Mouse (Mus musculus) kidney, postnatal 0 days (tissue): Measurements from ENCODE around the gene Oosp1. TPM values are rescaled to one million over a fixed set of nuclear protein-coding genes. Genes with fewer than 3 reads are reported as not detected.

Experiments used
- ATAC-seq: fragments of 200-750 bp; cut with Nextera tagmentation; replicated peaks from 2 replicates; pipeline ENCODE4 v1.8.0; 2017; ENCODE audit warnings: low read depth, moderate number of reproducible peaks, moderate TSS enrichment, moderate library complexity; ENCODE audit not compliant: low FRiP score
- DNase-seq: peaks from one replicate; pipeline ENCODE4 v3.0.0-alpha.2; 2016; ENCODE audit warnings: low spot score
- H3K27ac ChIP-seq: fragments of 300-500 bp; sonication (generic); 2 replicates; pipeline ENCODE4 v1.5.1; 2014; ENCODE audit warnings: mild to moderate bottlenecking
- H3K27me3 ChIP-seq: fragments of 300-500 bp; sonication (generic); 2 replicates; pipeline ENCODE4 v1.6.1; 2014; ENCODE audit warnings: low read length, mixed read lengths; ENCODE audit not compliant: insufficient read depth
- H3K36me3 ChIP-seq: fragments of 300-500 bp; sonication (generic); 2 replicates; pipeline ENCODE4 v1.6.1; 2014; ENCODE audit warnings: low read length, mixed read lengths; ENCODE audit not compliant: insufficient read depth
- H3K4me1 ChIP-seq: fragments of 300-500 bp; sonication (generic); replicated peaks from 2 replicates; pipeline ENCODE4 v1.6.1; 2014; ENCODE audit warnings: antibody characterized with exemption, low read length, mixed read lengths; ENCODE audit not compliant: insufficient read depth
- H3K4me2 ChIP-seq: fragments of 300-500 bp; sonication (generic); 2 replicates; pipeline ENCODE4 v1.6.1; 2014; ENCODE audit warnings: mild to moderate bottlenecking, low read length, moderate library complexity, mixed read lengths
- H3K4me3 ChIP-seq: fragments of 300-500 bp; sonication (generic); replicated peaks from 2 replicates; pipeline ENCODE4 v1.5.1; 2014; ENCODE audit warnings: low read depth, low read length
- H3K9ac ChIP-seq: fragments of 300-500 bp; sonication (generic); 2 replicates; pipeline ENCODE4 v1.6.1; 2014; ENCODE audit warnings: low read depth, low read length
- H3K9me3 ChIP-seq: fragments of 300-500 bp; sonication (generic); replicated peaks from 2 replicates; pipeline ENCODE4 v1.6.1; 2016; ENCODE audit warnings: low read length, inconsistent platforms, mixed read lengths
- CTCF ChIP-seq: IDR thresholded peaks from 2 replicates; pipeline ENCODE4 v1.5.1; 2016; ENCODE audit warnings: antibody characterized with exemption, low read depth, mild to moderate bottlenecking, moderate library complexity
- WGBS: fragments of 180-500 bp; shearing (Covaris S2); extraction: QIAGEN DNeasy Blood & Tissue Kit; methylation state at CpG from one replicate; pipeline ENCODE4 v1.1.7; 2014; 5-methylcytosine and 5-hydroxymethylcytosine counted together
- polyA plus RNA-seq: library from polyadenylated mRNA; unstranded; fragments of >200 nt; fragmentation: Nextera tagmentation; extraction: Ambion mirVana; gene quantifications from 2 replicates; pipeline ENCODE4 v1.2.1, GENCODE M21; 2015

The Oosp1 gene
- polyA plus RNA-seq, 1 experiment from 2014 or later: not detected

GRCm38 (mm10) chr19:11633732-11634131, 57.2 kb downstream of the Oosp1 start:
- TF ChIP-seq CTCF: no peak
- ATAC-seq: no peak
- WGBS: 83% methylated on average over 1 of the region's 1 CpGs

GRCm38 (mm10) chr19:11625231-11625630, 65.7 kb downstream of the Oosp1 start:
- Histone ChIP-seq H3K4me3 (no peak overlapping the region), H3K4me2 (no peak overlapping the region), H3K9ac (no peak overlapping the region), H3K27me3 (no peaks in the 10 kb centered on the region), H3K36me3 (no peaks in the 10 kb centered on the region), H3K4me1 (no peaks in the 10 kb centered on the region), H3K9me3 (no peaks in the 10 kb centered on the region), H3K27ac (no peak overlapping the region)
- TF ChIP-seq CTCF: no peak
- ATAC-seq (no peak), DNase-seq (peak; percentile 60)
- 37% methylated on average over 5 of the region's 5 CpGs for WGBS

More at GRCm38 (mm10) chr19:11633732-11634131, 57.2 kb downstream of the Oosp1 start:
- H3K27ac ChIP-seq: no peak overlapping the region
- no peaks in the 10 kb centered on the region for H3K27me3 ChIP-seq
- no peaks in the 10 kb centered on the region for H3K36me3 ChIP-seq
- H3K4me1 ChIP-seq: no peaks in the 10 kb centered on the region
- H3K9me3 ChIP-seq: no peaks in the 10 kb centered on the region
- DNase-seq: no peak
- H3K4me3 ChIP-seq: no peak overlapping the region
- no peak overlapping the region for H3K4me2 ChIP-seq
- no peak overlapping the region for H3K9ac ChIP-seq

DNA sequence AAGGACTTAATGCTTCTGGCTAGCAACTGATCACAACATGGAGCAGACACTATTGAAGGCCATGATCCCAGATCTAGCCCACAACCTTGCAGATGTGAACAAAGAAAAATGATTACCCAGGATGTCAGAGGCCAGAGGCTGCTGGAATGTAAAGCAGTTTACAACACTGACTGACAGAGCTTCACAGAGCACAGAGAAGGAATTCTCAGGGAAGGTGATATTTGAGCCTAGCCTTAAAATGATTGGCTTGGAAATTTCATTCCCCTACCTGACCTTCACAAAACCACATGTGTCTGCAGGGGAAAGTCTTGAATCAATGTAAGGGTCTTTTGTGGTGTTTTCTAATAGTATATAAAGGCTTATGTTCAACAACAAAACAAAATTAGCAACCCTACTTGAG, 66.2 kb downstream of the Oosp1 start:
- ATAC-seq (no peak), DNase-seq (peak; percentile 32)
- H3K27me3 ChIP-seq: no peaks in the 10 kb centered on the region
- H3K4me1 ChIP-seq: no peaks in the 10 kb centered on the region
- no peak overlapping the region for H3K9ac ChIP-seq
- no peak for TF ChIP-seq CTCF
- H3K9me3 ChIP-seq: no peaks in the 10 kb centered on the region
- no peak overlapping the region for H3K4me2 ChIP-seq
- H3K36me3 ChIP-seq: no peaks in the 10 kb centered on the region
- H3K4me3 ChIP-seq: no peak overlapping the region
- H3K27ac ChIP-seq: no peak overlapping the region

- Histone ChIP-seq H3K27me3 (no peaks in the 10 kb centered on the region), H3K27ac (no peak within 1 kb of the TSS), H3K9me3 (no peaks in the 10 kb centered on the region), H3K4me2 (no peak within 1 kb of the TSS), H3K4me1 (no peaks in the 10 kb centered on the region), H3K9ac (no peak within 1 kb of the TSS), H3K36me3 (no peaks in the 10 kb centered on the region), H3K4me3 (no peak within 1 kb of the TSS)
- DNase-seq (peak; percentile 56), ATAC-seq (no peak)
- TF ChIP-seq CTCF: no peak
- 48% methylated on average over 2 of the region's 2 CpGs for WGBS
These were observed 67.4 kb downstream of the Oosp1 start, which contains the start of gene Ms4a2 for GRCm38 (mm10) chr19:11623551-11623950. Ms4a2 (minus strand) TSS chr19:11623719.

GRCm38 (mm10) chr19:11617983-11618382, 73.0 kb downstream of the Oosp1 start:
- no peaks in the 10 kb centered on the region for H3K27me3 ChIP-seq
- no peaks in the 10 kb centered on the region for H3K4me1 ChIP-seq
- no peaks in the 10 kb centered on the region for H3K36me3 ChIP-seq
- H3K9me3 ChIP-seq: no peaks in the 10 kb centered on the region
- TF ChIP-seq CTCF: no peak
- no peak overlapping the region for H3K4me2 ChIP-seq
- no peak overlapping the region for H3K27ac ChIP-seq
- DNase-seq: no peak
- H3K9ac ChIP-seq: no peak overlapping the region
- no peak for ATAC-seq
- no peak overlapping the region for H3K4me3 ChIP-seq

Other genes with a start within 250 kb of the Oosp1 start
- gene Ms4a4b, start 247.6 kb downstream of the Oosp1 start, polyA plus RNA-seq: 0.26 and 0.28 TPM in 2 replicates
- gene Ms4a6c, start 221.8 kb downstream of the Oosp1 start, polyA plus RNA-seq: 5.4 and 7.4 TPM in 2 replicates
- 0.09 TPM in 1 of 2 replicates, not detected in the other for gene Gm8369, start 205.2 kb downstream of the Oosp1 start, polyA plus RNA-seq
- gene Ms4a6b, start 174.6 kb downstream of the Oosp1 start, polyA plus RNA-seq: 4.9 and 5.6 TPM in 2 replicates
- 0.23 and 0.58 TPM in 2 replicates for gene Ms4a4d, start 154.3 kb downstream of the Oosp1 start, polyA plus RNA-seq
- 4.7 and 8.0 TPM in 2 replicates for gene Ms4a6d, start 86.3 kb downstream of the Oosp1 start, polyA plus RNA-seq
- 4.6 and 4.8 TPM in 2 replicates for gene Ms4a2, start 67.4 kb downstream of the Oosp1 start, polyA plus RNA-seq
- not detected in 2 replicates for gene Ms4a3, start 50.3 kb downstream of the Oosp1 start, polyA plus RNA-seq
- not detected in 2 replicates for gene Oosp2, start 30.6 kb downstream of the Oosp1 start, polyA plus RNA-seq
- not detected in 2 replicates for gene Oosp3, start 5.9 kb upstream of the Oosp1 start, polyA plus RNA-seq
- not detected in 2 replicates for gene Gif, start 56.4 kb upstream of the Oosp1 start, polyA plus RNA-seq
- gene Mrpl16, start 79.2 kb upstream of the Oosp1 start, polyA plus RNA-seq: 66.7 and 69.8 TPM in 2 replicates
- gene Stx3, start 128.3 kb upstream of the Oosp1 start, polyA plus RNA-seq: 42.5 and 46.1 TPM in 2 replicates
- gene Olfr1417, start 148.1 kb upstream of the Oosp1 start, polyA plus RNA-seq: 0.14 TPM in 1 of 2 replicates, not detected in the other
- not detected in 2 replicates for gene Olfr1418, start 169.9 kb upstream of the Oosp1 start, polyA plus RNA-seq
- gene Olfr1419, start 184.0 kb upstream of the Oosp1 start, polyA plus RNA-seq: not detected in 2 replicates
- gene Olfr1420, start 195.4 kb upstream of the Oosp1 start, polyA plus RNA-seq: 0.08 TPM in 2 replicates
- gene Patl1, start 221.2 kb upstream of the Oosp1 start, polyA plus RNA-seq: 11.4 and 13.0 TPM in 2 replicates